Mouse (Mus musculus): ENCODE results near the gene Lrig1.

DNA sequence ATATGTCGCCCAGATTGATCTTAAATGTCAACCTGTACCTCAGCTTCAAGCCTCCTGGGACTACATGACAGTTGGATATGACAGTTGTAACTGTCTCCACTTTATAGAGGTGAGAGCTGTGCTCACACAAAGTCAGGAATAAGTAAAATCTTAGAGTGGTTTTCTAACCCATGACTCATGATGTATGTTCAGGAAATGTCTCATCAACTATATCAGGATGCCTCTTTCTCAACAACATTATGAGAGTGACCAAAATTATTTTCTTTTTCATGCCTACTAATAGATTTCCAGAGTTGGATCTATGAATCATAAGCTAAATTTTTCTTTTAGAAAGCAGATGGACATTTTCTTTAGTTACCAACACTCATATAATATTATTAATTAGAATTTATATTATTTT, 6.0 kb upstream of the Lrig1 start:
- TF ChIP-seq CTCF (IDR thresholded peaks at IDR 0.05; ENCODE audit: borderline replicate concordance, insufficient read depth, low read length) (no peak), POLR2A (IDR thresholded peaks at IDR 0.05; ENCODE audit: low read depth, low read length) (no peak)
